Mouse (Mus musculus) C2C12 (cell line): ENCODE measurements at regions not wholly inside any gene's neighbourhood (a gene's known extent, or its start where the extent isn't known, plus 50 kb on each side); places are given as distances from the start of the nearest gene placed in this dataset.

Source experiments
- CTCF ChIP-seq: IDR thresholded peaks from one replicate; pipeline ENCODE4 v1.5.1; 2011; ENCODE audit not compliant: control insufficient read depth, insufficient read depth, insufficient read length
- USF1 ChIP-seq: IDR thresholded peaks from one replicate; pipeline ENCODE4 v1.6.1; 2011; ENCODE audit warnings: low read depth, mild to moderate bottlenecking, control low read depth, moderate library complexity

DNA sequence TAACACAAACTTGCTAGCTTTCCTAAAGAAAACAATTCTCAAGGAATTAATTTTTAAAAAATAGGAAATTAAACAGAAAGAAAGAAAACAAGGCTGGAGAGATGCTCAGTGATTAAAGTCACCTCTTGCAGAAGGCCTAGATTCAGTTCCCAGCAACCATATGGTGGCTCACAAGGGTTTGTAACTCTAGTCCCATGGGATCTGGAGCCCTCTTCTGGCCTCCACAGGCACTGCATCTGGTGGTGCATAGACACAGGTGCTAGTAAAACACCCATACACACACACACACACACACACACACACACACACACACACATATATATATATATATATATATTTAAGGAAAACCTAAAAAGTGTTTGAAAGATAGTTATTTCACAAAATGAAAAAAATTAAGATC, 123.3 kb downstream of the Polr2m start:
- no peak for TF ChIP-seq USF1
- no peak for TF ChIP-seq CTCF
